Mouse (Mus musculus) bone marrow, adult 2 months (tissue): Measurements from ENCODE around the gene E130309D02Rik. TPM values are rescaled to one million over a fixed set of nuclear protein-coding genes. Genes with fewer than 3 reads are reported as not detected.

ENCODE experiments used
- H3K27ac ChIP-seq: fragments of 200-500 bp; 2 replicates; pipeline ENCODE4 v1.5.1; 2012; ENCODE audit warnings: low read depth, mild to moderate bottlenecking, control low read depth, inconsistent platforms, low read length; ENCODE audit not compliant: control insufficient read depth, poor library complexity, insufficient read depth
- H3K4me1 ChIP-seq: fragments of 200-500 bp; 2 replicates; pipeline ENCODE4 v1.6.1; 2011; ENCODE audit warnings: low read length; ENCODE audit not compliant: control insufficient read depth, insufficient read depth
- H3K4me3 ChIP-seq: fragments of 200-500 bp; replicated peaks from 2 replicates; pipeline ENCODE3; 2011; ENCODE audit warnings: mild to moderate bottlenecking, low read depth, low read length, control low read depth; ENCODE audit not compliant: control insufficient read depth
- CTCF ChIP-seq: fragments of 200-500 bp; IDR thresholded peaks from 2 replicates; pipeline ENCODE4 v1.5.1; 2011; ENCODE audit warnings: low read length, control low read depth; ENCODE audit not compliant: control insufficient read depth, insufficient read depth
- POLR2A ChIP-seq: fragments of 200-500 bp; IDR thresholded peaks from 2 replicates; pipeline ENCODE4 v1.6.1; 2011; ENCODE audit warnings: low read depth, mild to moderate bottlenecking, control low read depth, low read length, borderline replicate concordance; ENCODE audit not compliant: control insufficient read depth
- WGBS: fragments of 180-500 bp; shearing (Covaris S2); methylation state at CpG from one replicate; pipeline ENCODE4 v1.1.7; 2018; 5-methylcytosine and 5-hydroxymethylcytosine counted together
- polyA plus RNA-seq: library from polyadenylated mRNA; stranded (reverse); fragments of >200 nt; gene quantifications from 2 replicates; pipeline ENCODE4 v1.2.4, GENCODE M21; 2011; ENCODE audit warnings: low replicate concordance; ENCODE audit not compliant: missing spikeins, insufficient read depth, insufficient read length

The E130309D02Rik gene
- polyA plus RNA-seq, 1 experiment, result 13.1 TPM

DNA sequence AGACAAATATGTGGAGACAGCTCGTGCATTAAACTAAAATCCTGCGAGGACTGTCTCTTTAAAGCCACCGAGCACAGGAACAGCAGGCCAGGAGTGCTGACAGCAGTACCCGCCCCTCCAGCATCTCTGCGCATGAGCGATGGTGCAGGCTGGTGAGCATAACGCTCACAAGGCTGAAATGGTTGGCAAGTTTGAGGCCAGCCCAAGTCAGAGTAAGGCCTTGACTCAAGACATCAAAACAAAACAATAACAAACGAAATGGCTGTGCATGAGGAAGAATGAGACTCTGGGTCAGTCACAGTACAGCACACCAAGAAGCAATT is 2.1 kb upstream of the E130309D02Rik start:
- no peak for TF ChIP-seq CTCF
- no peak for TF ChIP-seq POLR2A
- no peak overlapping the region for H3K27ac ChIP-seq
- WGBS, result 75% methylated on average over 8 of the region's 8 CpGs
- no peak overlapping the region for H3K4me3 ChIP-seq
- H3K4me1 ChIP-seq, result peaks cover 2% of the 10 kb centered on the region

DNA sequence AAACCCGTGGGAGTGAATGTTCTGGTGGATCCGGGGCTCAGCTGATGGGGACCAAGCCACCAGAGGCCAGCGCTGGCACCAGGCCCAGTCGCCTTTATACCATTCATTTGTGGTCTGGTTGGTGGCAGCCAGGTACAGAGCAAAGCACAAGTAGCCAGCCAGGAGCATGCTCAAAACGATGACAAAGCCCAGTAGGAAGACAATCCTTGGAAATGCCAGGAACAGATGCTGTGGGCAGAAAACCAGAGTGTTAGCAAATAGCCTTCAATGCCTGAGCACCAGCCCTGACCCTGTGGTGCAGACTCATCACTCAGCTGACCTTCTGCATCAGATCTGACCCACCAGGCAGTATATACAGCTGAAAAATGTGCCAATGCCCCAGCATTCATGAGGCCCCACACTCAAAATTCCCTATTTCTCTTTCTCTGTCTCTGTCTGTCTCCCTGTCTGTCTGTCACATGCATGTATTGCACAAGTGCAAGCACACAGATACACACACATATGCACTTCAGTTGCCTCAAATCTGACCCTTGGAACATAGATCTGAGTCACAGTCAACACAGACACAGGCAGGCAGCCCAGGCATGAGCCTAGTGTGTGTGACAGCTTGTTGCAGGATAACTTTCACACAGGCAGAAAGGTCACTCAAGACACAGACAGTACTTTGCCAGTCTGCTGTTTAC is 1.6 kb upstream of the E130309D02Rik start:
- no peak for TF ChIP-seq CTCF
- no peak for TF ChIP-seq POLR2A
- peaks cover 2% of the 10 kb centered on the region for H3K4me1 ChIP-seq
- no peak overlapping the region for H3K4me3 ChIP-seq
- WGBS, result 81% methylated on average over 5 of the region's 5 CpGs
- no peak overlapping the region for H3K27ac ChIP-seq

DNA sequence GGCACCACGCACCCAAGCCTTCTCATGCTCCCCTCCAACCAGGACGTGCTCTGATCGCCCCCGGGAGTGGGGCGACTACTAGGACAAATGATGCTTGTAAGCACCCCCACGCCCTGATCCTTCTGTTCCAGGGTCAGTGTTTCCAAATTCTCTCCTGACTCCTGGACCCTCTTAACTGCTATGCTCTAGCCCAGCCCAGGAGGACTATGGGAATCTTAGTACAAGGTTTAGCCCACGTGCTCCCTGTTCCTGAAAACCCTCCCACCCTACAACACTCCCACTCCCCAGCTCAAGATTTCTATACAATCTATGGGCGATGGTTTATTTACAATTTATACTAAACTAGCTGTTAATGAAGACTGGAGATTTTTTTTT is 341 bp upstream of the E130309D02Rik start:
- Histone ChIP-seq H3K27ac (no peak overlapping the region), H3K4me1 (no peaks in the 10 kb centered on the region; the same call in none of the 2 replicates), H3K4me3 (no peak overlapping the region)
- no peak for TF ChIP-seq POLR2A
- TF ChIP-seq CTCF, result no peak
- WGBS, result 25% methylated on average over 8 of the region's 8 CpGs

DNA sequence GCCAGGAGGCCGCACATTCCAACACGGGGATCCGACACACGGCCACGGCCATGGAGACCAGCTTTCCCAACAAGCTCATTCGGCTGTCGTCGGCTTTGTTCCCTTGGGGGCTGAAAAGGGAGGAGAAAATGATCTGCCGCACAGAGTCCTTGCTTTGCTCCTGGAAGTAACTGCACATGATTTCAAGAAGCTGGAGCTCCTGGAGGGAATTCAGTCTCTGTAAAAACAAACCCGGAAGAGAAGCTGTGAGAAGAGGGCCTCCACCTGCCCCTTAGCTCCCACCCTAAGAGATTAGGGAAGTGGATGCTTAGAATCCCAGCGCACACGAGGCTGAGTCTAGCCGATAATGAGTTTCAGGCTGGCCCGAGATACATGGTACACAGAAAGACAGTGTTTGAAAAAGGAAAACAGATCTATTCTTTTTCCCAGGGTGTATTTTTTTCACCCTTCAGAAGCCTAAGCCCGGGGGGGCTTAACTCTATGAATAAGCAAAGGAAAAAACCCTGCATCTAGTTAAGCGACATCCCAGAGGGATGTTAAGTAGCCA is 904 bp downstream of the E130309D02Rik start:
- 18% methylated on average over 16 of the region's 16 CpGs for WGBS
- TF ChIP-seq CTCF (no peak), POLR2A (no peak)
- H3K27ac ChIP-seq, result peak overlapping the region; percentile 94
- H3K4me3 ChIP-seq, result peak overlapping the region; percentile 99
- no peaks in the 10 kb centered on the region; the same call in none of the 2 replicates for H3K4me1 ChIP-seq

DNA sequence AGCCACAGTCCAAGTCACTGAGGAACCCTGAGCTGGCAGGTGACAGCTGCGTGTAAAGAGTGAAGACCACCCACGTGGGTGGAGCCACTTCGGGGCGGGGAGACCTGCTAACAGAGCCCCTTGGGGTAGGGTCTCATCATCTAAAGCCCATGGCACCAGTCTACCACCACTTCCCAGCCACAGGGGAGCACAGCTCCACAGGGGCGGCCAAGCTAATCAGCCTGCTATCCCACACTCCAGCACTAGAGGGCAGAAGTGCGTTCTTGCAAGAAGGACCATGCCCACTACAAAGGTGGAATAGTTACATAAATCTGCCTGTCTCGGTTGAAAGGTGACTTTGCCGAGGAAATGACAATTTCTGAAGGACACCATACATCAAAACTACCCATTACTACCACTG is 3.3 kb downstream of the E130309D02Rik start:
- Histone ChIP-seq H3K27ac (no peak overlapping the region), H3K4me3 (no peak overlapping the region), H3K4me1 (no peaks in the 10 kb centered on the region; the same call in none of the 2 replicates)
- TF ChIP-seq CTCF (peak; percentile 86), POLR2A (no peak; the same call in 1 of the 2 replicates)
- 45% methylated on average over 8 of the region's 8 CpGs for WGBS

DNA sequence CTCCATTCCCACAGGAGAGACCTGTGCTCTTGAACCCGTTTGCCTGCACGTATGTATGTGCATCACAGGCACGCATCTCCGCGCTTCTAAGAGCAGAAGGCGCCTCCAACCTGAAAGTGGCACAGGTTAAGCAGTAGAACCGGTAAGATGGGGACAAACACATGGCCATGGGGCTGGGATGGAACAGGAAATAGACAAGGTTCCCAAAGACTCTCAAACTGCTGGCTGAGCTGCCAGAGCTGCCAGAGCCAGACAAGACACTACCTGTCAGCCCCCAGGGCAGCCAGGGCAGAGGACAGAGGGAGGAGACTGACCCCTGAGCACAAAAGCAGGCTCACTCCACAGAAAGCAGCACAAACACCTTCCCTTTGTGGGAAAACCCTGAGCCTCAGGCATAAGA is 5.2 kb downstream of the E130309D02Rik start:
- no peak overlapping the region for H3K4me3 ChIP-seq
- no peak for TF ChIP-seq CTCF
- no peak for TF ChIP-seq POLR2A
- WGBS, result 96% methylated on average over 7 of the region's 7 CpGs
- no peak overlapping the region for H3K27ac ChIP-seq
- no peaks in the 10 kb centered on the region; the same call in none of the 2 replicates for H3K4me1 ChIP-seq

DNA sequence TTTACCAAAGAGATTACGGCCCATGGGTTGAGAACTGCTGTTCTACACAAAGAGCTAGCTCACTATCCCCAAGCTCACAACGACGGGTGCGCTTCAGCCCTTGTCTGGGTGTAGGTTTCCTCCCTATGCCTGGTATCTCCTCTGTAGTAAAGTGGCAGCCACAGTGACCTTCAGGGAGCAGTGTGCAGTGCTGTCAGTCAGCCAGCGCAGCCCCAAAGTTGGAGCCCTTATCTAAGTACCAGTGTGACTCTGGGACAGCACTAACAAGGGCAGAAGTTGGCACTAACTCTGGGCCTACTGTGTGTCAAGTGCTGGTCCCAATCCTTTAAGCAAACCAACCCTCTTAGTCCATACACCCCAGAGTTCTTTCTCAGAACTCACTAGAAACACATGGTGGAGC is 6.3 kb downstream of the E130309D02Rik start:
- 88% methylated on average over 5 of the region's 5 CpGs for WGBS
- H3K4me3 ChIP-seq, result no peak overlapping the region
- H3K4me1 ChIP-seq, result no peaks in the 10 kb centered on the region; the same call in none of the 2 replicates
- no peak for TF ChIP-seq CTCF
- no peak for TF ChIP-seq POLR2A
- no peak overlapping the region for H3K27ac ChIP-seq

DNA sequence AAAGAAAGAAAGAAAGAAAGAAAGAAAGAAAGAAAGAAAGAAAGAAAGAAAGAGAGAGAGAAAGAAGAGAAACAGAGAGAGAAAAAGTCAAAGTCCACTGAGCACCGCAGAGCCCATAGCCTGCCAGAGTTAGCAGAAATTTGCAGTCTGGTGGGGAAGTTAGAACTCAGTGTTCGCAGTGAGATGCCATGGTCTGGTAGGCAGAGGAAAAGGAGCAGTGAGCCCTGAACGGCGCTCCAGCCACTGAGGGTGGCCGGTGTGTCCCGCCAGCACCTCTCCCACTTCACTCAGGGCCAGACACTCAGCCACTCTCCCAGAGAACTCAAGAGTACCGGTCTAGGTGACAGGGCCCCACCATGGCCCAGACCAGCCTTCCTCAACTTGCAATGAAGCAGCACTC is 10.9 kb downstream of the E130309D02Rik start:
- no peaks in the 10 kb centered on the region for H3K4me1 ChIP-seq
- H3K4me3 ChIP-seq, result no peak overlapping the region
- TF ChIP-seq POLR2A, result no peak
- TF ChIP-seq CTCF, result no peak
- H3K27ac ChIP-seq, result no peak overlapping the region
- WGBS, result 82% methylated on average over 7 of the region's 7 CpGs
